Mouse (Mus musculus): ENCODE data around the gene Pml. TPM values are rescaled to one million over a fixed set of nuclear protein-coding genes. Genes with fewer than 3 reads are reported as not detected.
A peak's percentile ranks its signal among the peaks of the same experiment; 100 is the strongest.

Pml gene
- polyA plus RNA-seq, 1 experiment from 2014 or later: 6.4 TPM

- Histone ChIP-seq H3K27me3 (replicated peaks; ENCODE audit: insufficient read depth, low read length) (no peaks in the 10 kb centered on the region), H3K4me1 (ENCODE audit: insufficient read depth, low read depth, low read length) (peaks cover 14% of the 10 kb centered on the region), H3K36me3 (ENCODE audit: insufficient read depth, low read length) (no peaks in the 10 kb centered on the region), H3K4me2 (replicated peaks; ENCODE audit: low read depth, low read length) (no peak overlapping the region), H3K9ac (replicated peaks; ENCODE audit: low read depth) (no peak overlapping the region), H3K4me3 (ENCODE audit: low read depth, low read length) (no peak overlapping the region), H3K27ac (ENCODE audit: low read length) (no peak overlapping the region), H3K9me3 (ENCODE audit: low read length) (no peaks in the 10 kb centered on the region)
- ATAC-seq: no peak
- TF ChIP-seq CTCF (IDR thresholded peaks at IDR 0.05): no peak
- no peak for TF ChIP-seq EP300 (IDR thresholded peaks at IDR 0.05)
- 65% methylated on average over 4 of the region's 4 CpGs for WGBS
- DNase-seq (ENCODE audit: low spot score): no peak
Observed at GRCm38 (mm10) chr9:58278821-58279723, 29.5 kb upstream of the Pml start.

GRCm38 (mm10) chr9:58278313-58278712, 28.7 kb upstream of the Pml start:
- 94% methylated on average over 4 of the region's 4 CpGs for WGBS
- no peak for TF ChIP-seq CTCF (IDR thresholded peaks at IDR 0.05)
- TF ChIP-seq EP300 (IDR thresholded peaks at IDR 0.05): no peak
- no peak overlapping the region for H3K27ac ChIP-seq (ENCODE audit: low read length)
- H3K4me1 ChIP-seq (ENCODE audit: insufficient read depth, low read depth, low read length): peaks cover 15% of the 10 kb centered on the region
- H3K9ac ChIP-seq (replicated peaks; ENCODE audit: low read depth): no peak overlapping the region
- no peaks in the 10 kb centered on the region for H3K36me3 ChIP-seq (ENCODE audit: insufficient read depth, low read length)
- no peak overlapping the region for H3K4me2 ChIP-seq (replicated peaks; ENCODE audit: low read depth, low read length)
- no peak overlapping the region for H3K4me3 ChIP-seq (ENCODE audit: low read depth, low read length)
- DNase-seq (ENCODE audit: low spot score): no peak
- no peak for ATAC-seq
- no peaks in the 10 kb centered on the region for H3K9me3 ChIP-seq (ENCODE audit: low read length)
- H3K27me3 ChIP-seq (replicated peaks; ENCODE audit: insufficient read depth, low read length): no peaks in the 10 kb centered on the region

- DNase-seq (ENCODE audit: low spot score): no peak
- H3K4me1 ChIP-seq (ENCODE audit: insufficient read depth, low read depth, low read length): peaks cover 15% of the 10 kb centered on the region
- H3K9me3 ChIP-seq (ENCODE audit: low read length): no peaks in the 10 kb centered on the region
- no peaks in the 10 kb centered on the region for H3K36me3 ChIP-seq (ENCODE audit: insufficient read depth, low read length)
- ATAC-seq: no peak
- no peak for TF ChIP-seq CTCF (IDR thresholded peaks at IDR 0.05)
- no peak for TF ChIP-seq EP300 (IDR thresholded peaks at IDR 0.05)
- H3K4me2 ChIP-seq (replicated peaks; ENCODE audit: low read depth, low read length): no peak overlapping the region
- WGBS: 60% methylated on average over 5 of the region's 5 CpGs
- no peaks in the 10 kb centered on the region for H3K27me3 ChIP-seq (replicated peaks; ENCODE audit: insufficient read depth, low read length)
- H3K9ac ChIP-seq (replicated peaks; ENCODE audit: low read depth): no peak overlapping the region
- peak overlapping the region; percentile 93 for H3K27ac ChIP-seq (ENCODE audit: low read length)
- H3K4me3 ChIP-seq (ENCODE audit: low read depth, low read length): no peak overlapping the region
Observed at GRCm38 (mm10) chr9:58276346-58276745, 26.8 kb upstream of the Pml start.

- Histone ChIP-seq H3K4me1 (ENCODE audit: insufficient read depth, low read depth, low read length) (peaks cover 15% of the 10 kb centered on the region), H3K36me3 (ENCODE audit: insufficient read depth, low read length) (no peaks in the 10 kb centered on the region), H3K27me3 (replicated peaks; ENCODE audit: insufficient read depth, low read length) (no peaks in the 10 kb centered on the region), H3K9me3 (ENCODE audit: low read length) (no peaks in the 10 kb centered on the region), H3K4me2 (replicated peaks; ENCODE audit: low read depth, low read length) (peak overlapping the region; percentile 32), H3K9ac (replicated peaks; ENCODE audit: low read depth) (no peak overlapping the region), H3K27ac (ENCODE audit: low read length) (peak overlapping the region; percentile 93), H3K4me3 (ENCODE audit: low read depth, low read length) (no peak overlapping the region)
- no peak for ATAC-seq
- DNase-seq (ENCODE audit: low spot score): peak; percentile 57
- TF ChIP-seq CTCF (IDR thresholded peaks at IDR 0.05) (peak; percentile 39), EP300 (IDR thresholded peaks at IDR 0.05) (no peak)
- WGBS: 59% methylated on average over 3 of the region's 3 CpGs
Observed at GRCm38 (mm10) chr9:58275797-58276196, 26.2 kb upstream of the Pml start.

DNA sequence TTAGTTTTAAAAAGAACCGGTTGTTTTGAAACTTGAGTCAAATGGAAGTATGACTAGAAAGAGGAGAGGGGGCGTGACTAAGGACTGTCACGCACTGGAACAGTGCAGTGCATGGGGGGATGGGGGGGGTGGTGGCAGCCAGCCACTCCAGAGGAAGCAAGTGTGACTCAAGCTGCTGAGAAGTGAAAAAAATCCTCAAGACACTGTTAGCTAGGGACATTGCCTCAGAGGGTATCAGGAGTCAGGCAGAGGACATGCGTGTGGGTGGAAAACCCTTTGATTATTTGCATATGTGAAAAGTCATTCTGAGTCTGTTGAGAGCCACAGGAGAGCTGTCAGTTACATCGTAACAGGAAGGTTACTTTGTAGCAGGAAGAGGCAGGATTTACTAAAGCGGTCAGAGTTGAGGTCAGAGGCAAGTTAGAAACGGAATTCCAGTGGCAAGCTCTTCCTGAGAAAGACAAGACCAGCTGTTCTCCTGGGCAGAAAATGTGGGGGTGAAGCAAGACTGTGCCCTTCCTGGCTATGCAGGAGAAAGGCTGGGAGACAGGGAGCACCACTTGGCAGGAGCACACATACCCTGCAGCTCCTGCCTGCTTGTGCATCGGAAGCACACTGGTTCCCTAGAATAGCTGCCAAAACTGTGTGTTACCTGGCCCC, 25.7 kb upstream of the Pml start:
- Histone ChIP-seq H3K27me3 (replicated peaks; ENCODE audit: insufficient read depth, low read length) (no peaks in the 10 kb centered on the region), H3K4me1 (ENCODE audit: insufficient read depth, low read depth, low read length) (peaks cover 15% of the 10 kb centered on the region), H3K9me3 (ENCODE audit: low read length) (no peaks in the 10 kb centered on the region), H3K4me2 (replicated peaks; ENCODE audit: low read depth, low read length) (peak overlapping the region; percentile 32), H3K36me3 (ENCODE audit: insufficient read depth, low read length) (no peaks in the 10 kb centered on the region), H3K27ac (ENCODE audit: low read length) (peak overlapping the region; percentile 93), H3K9ac (replicated peaks; ENCODE audit: low read depth) (no peak overlapping the region), H3K4me3 (ENCODE audit: low read depth, low read length) (no peak overlapping the region)
- ATAC-seq (peak; percentile 97), DNase-seq (ENCODE audit: low spot score) (peak; percentile 98)
- no peak for TF ChIP-seq CTCF (IDR thresholded peaks at IDR 0.05)
- TF ChIP-seq EP300 (IDR thresholded peaks at IDR 0.05): peak; percentile 85
- WGBS: 2% methylated on average over 8 of the region's 8 CpGs

- DNase-seq (ENCODE audit: low spot score) (peak; percentile 50), ATAC-seq (peak; percentile 15; the same call in 1 of the 2 replicates)
- Histone ChIP-seq H3K4me1 (ENCODE audit: insufficient read depth, low read depth, low read length) (peaks cover 15% of the 10 kb centered on the region), H3K9ac (replicated peaks; ENCODE audit: low read depth) (no peak overlapping the region), H3K4me2 (replicated peaks; ENCODE audit: low read depth, low read length) (no peak overlapping the region; the same call in 1 of the 2 replicates), H3K27me3 (replicated peaks; ENCODE audit: insufficient read depth, low read length) (no peaks in the 10 kb centered on the region), H3K36me3 (ENCODE audit: insufficient read depth, low read length) (no peaks in the 10 kb centered on the region), H3K9me3 (ENCODE audit: low read length) (no peaks in the 10 kb centered on the region), H3K27ac (ENCODE audit: low read length) (peak overlapping the region; percentile 93), H3K4me3 (ENCODE audit: low read depth, low read length) (no peak overlapping the region)
- no peak for TF ChIP-seq CTCF (IDR thresholded peaks at IDR 0.05)
- TF ChIP-seq EP300 (IDR thresholded peaks at IDR 0.05): no peak
- WGBS: 26% methylated on average over 3 of the region's 3 CpGs
Observed at GRCm38 (mm10) chr9:58274626-58275025, 25.0 kb upstream of the Pml start.
